Mouse (Mus musculus) c-Kit-negative CD71-positive TER-119-positive erythroid progenitor cells, embryonic 14.5 days (primary cell): ENCODE data around the gene Gm11733.

Source experiments
- DNase-seq: peaks from one replicate; pipeline ENCODE4 v3.0.0-alpha.2; 2013; ENCODE audit warnings: low read depth, low spot score

Gene Gm11733

GRCm38 (mm10) chr11:117535491-117536304, 51.5 kb downstream of the Gm11733 start:
- DNase-seq, result no peak

DNA sequence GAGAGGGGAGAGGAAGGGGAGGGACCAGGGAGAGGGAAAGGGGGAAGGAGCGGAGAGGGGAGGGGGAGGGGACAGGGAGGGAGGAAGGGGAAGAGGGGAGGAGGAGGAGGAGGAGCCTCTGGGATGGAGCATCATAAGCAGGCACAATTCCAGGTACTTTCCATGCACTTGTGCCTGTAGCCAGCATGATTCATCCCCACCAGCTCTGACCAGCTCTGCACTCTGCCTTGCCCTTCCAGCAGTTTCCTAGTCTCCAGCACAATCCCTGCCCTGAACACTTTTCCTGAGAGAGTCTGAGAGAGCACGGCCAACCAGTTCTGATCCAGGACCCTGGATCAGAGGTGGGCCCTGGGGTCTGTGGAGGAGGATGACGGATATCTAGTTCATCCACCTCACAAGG, 52.4 kb downstream of the Gm11733 start:
- no peak for DNase-seq
